Mouse (Mus musculus) heart, embryonic 11.5 days (tissue): ENCODE measurements around the gene Ccdc134. TPM values are rescaled to one million over a fixed set of nuclear protein-coding genes. Genes with fewer than 3 reads are reported as not detected.

Source experiments
- ATAC-seq: fragments of 200-750 bp; cut with Nextera tagmentation; replicated peaks from 2 replicates; pipeline ENCODE4 v1.8.0; 2017; ENCODE audit warnings: moderate library complexity; ENCODE audit not compliant: insufficient number of reproducible peaks, low FRiP score, low TSS enrichment
- H3K27ac ChIP-seq: fragments of 300-500 bp; sonication (generic); 2 replicates; pipeline ENCODE4 v1.5.1; 2014; ENCODE audit warnings: mild to moderate bottlenecking, low read depth, low read length
- H3K27me3 ChIP-seq: fragments of 300-500 bp; sonication (generic); 2 replicates; pipeline ENCODE4 v1.6.1; 2014; ENCODE audit warnings: mild to moderate bottlenecking, low read length, mixed read lengths; ENCODE audit not compliant: control insufficient read depth, insufficient read depth
- H3K36me3 ChIP-seq: fragments of 300-500 bp; sonication (generic); 2 replicates; pipeline ENCODE4 v1.6.1; 2014; ENCODE audit warnings: mild to moderate bottlenecking, low read length, moderate library complexity, mixed read lengths; ENCODE audit not compliant: control insufficient read depth, insufficient read depth
- H3K4me1 ChIP-seq: fragments of 300-500 bp; sonication (generic); 2 replicates; pipeline ENCODE4 v1.6.1; 2014; ENCODE audit warnings: low read length; ENCODE audit not compliant: control insufficient read depth, insufficient read depth
- H3K4me2 ChIP-seq: fragments of 300-500 bp; sonication (generic); 2 replicates; pipeline ENCODE4 v1.6.1; 2014; ENCODE audit warnings: mild to moderate bottlenecking, moderate library complexity
- H3K4me3 ChIP-seq: fragments of 300-500 bp; sonication (generic); 2 replicates; pipeline ENCODE4 v1.5.1; 2014; ENCODE audit warnings: low read depth, low read length
- H3K9ac ChIP-seq: fragments of 300-500 bp; sonication (generic); 2 replicates; pipeline ENCODE4 v1.6.1; 2014; ENCODE audit warnings: mild to moderate bottlenecking, low read depth, low read length, moderate library complexity
- H3K9me3 ChIP-seq: fragments of 300-500 bp; sonication (generic); replicated peaks from 2 replicates; pipeline ENCODE4 v1.6.1; 2016; ENCODE audit warnings: low read length; ENCODE audit not compliant: control insufficient read depth
- WGBS: fragments of 180-500 bp; shearing (Covaris S2); extraction: QIAGEN DNeasy Blood & Tissue Kit; methylation state at CpG from one replicate; pipeline ENCODE4 v1.1.7; 2014; ENCODE audit not compliant: insufficient replicate concordance; 5-methylcytosine and 5-hydroxymethylcytosine counted together
- polyA plus RNA-seq: library from polyadenylated mRNA; unstranded; fragments of >200 nt; fragmentation: Nextera tagmentation; extraction: Ambion mirVana; gene quantifications from 2 replicates; pipeline ENCODE4 v1.2.1, GENCODE M21; 2014

The Ccdc134 gene
- polyA plus RNA-seq, 1 experiment from 2014 or later, result 9.5 TPM

- 21% methylated on average over 2 of the region's 2 CpGs for WGBS
- Histone ChIP-seq H3K27me3 (no peaks in the 10 kb centered on the region), H3K9me3 (no peaks in the 10 kb centered on the region), H3K27ac (peak overlapping the region; percentile 91), H3K4me3 (no peak overlapping the region), H3K4me1 (peaks cover 34% of the 10 kb centered on the region), H3K36me3 (no peaks in the 10 kb centered on the region), H3K9ac (no peak overlapping the region), H3K4me2 (no peak overlapping the region)
- ATAC-seq, result no peak
Observed at GRCm38 (mm10) chr15:82145408-82145807, 17.7 kb downstream of the Ccdc134 start.

GRCm38 (mm10) chr15:82145851-82146769, 18.4 kb downstream of the Ccdc134 start:
- H3K27me3 ChIP-seq, result no peaks in the 10 kb centered on the region
- H3K4me1 ChIP-seq, result peaks cover 27% of the 10 kb centered on the region
- H3K27ac ChIP-seq, result peak overlapping the region; percentile 91
- 15% methylated on average over 11 of the region's 11 CpGs for WGBS
- H3K9me3 ChIP-seq, result no peaks in the 10 kb centered on the region
- H3K4me2 ChIP-seq, result peak overlapping the region; percentile 93
- ATAC-seq, result no peak
- no peaks in the 10 kb centered on the region for H3K36me3 ChIP-seq
- H3K4me3 ChIP-seq, result peak overlapping the region; percentile 84
- H3K9ac ChIP-seq, result peak overlapping the region; percentile 0; the same call in 1 of the 2 replicates

- ATAC-seq, result peak; percentile 96
- under 1% methylated on average over 75 of the region's 79 CpGs for WGBS
- no peaks in the 10 kb centered on the region for H3K27me3 ChIP-seq
- peak within 1 kb of the TSS; percentile 91 for H3K27ac ChIP-seq
- H3K36me3 ChIP-seq, result no peaks in the 10 kb centered on the region
- peak within 1 kb of the TSS; percentile 90 for H3K9ac ChIP-seq
- peak within 1 kb of the TSS; percentile 93 for H3K4me2 ChIP-seq
- no peaks in the 10 kb centered on the region for H3K9me3 ChIP-seq
- peaks cover 21% of the 10 kb centered on the region for H3K4me1 ChIP-seq
- peak within 1 kb of the TSS; percentile 84 for H3K4me3 ChIP-seq
Observed at GRCm38 (mm10) chr15:82146770-82147610, 19.3 kb downstream of the Ccdc134 start, which contains the start of gene Srebf2. Gene Srebf2 (plus strand): TSS chr15:82147181.

GRCm38 (mm10) chr15:82147611-82148111, 19.9 kb downstream of the Ccdc134 start:
- under 1% methylated on average over 50 of the region's 50 CpGs for WGBS
- peak; percentile 7; the same call in 1 of the 2 replicates for ATAC-seq
- Histone ChIP-seq H3K9ac (peak overlapping the region; percentile 90), H3K4me1 (peaks cover 21% of the 10 kb centered on the region), H3K4me2 (peak overlapping the region; percentile 93), H3K4me3 (peak overlapping the region; percentile 84), H3K9me3 (no peaks in the 10 kb centered on the region), H3K27me3 (no peaks in the 10 kb centered on the region), H3K27ac (peak overlapping the region; percentile 88), H3K36me3 (no peaks in the 10 kb centered on the region)

GRCm38 (mm10) chr15:82148510-82148911, 20.8 kb downstream of the Ccdc134 start:
- Histone ChIP-seq H3K27ac (no peak overlapping the region), H3K9ac (peak overlapping the region; percentile 90), H3K4me1 (peaks cover 21% of the 10 kb centered on the region), H3K9me3 (no peaks in the 10 kb centered on the region), H3K27me3 (no peaks in the 10 kb centered on the region), H3K4me2 (peak overlapping the region; percentile 93), H3K36me3 (no peaks in the 10 kb centered on the region), H3K4me3 (peak overlapping the region; percentile 84)
- ATAC-seq, result no peak
- 28% methylated on average over 9 of the region's 9 CpGs for WGBS

GRCm38 (mm10) chr15:82150042-82150441, 22.3 kb downstream of the Ccdc134 start:
- no peaks in the 10 kb centered on the region for H3K36me3 ChIP-seq
- no peaks in the 10 kb centered on the region for H3K9me3 ChIP-seq
- H3K4me1 ChIP-seq, result peaks cover 23% of the 10 kb centered on the region
- ATAC-seq, result no peak
- no peak overlapping the region for H3K4me3 ChIP-seq
- H3K4me2 ChIP-seq, result no peak overlapping the region
- no peak overlapping the region for H3K9ac ChIP-seq
- H3K27me3 ChIP-seq, result no peaks in the 10 kb centered on the region
- no peak overlapping the region for H3K27ac ChIP-seq

- WGBS, result 92% methylated on average over 4 of the region's 4 CpGs
- H3K27ac ChIP-seq, result no peak overlapping the region
- H3K9ac ChIP-seq, result no peak overlapping the region
- ATAC-seq, result no peak
- H3K36me3 ChIP-seq, result no peaks in the 10 kb centered on the region
- H3K4me1 ChIP-seq, result peaks cover 14% of the 10 kb centered on the region
- no peaks in the 10 kb centered on the region for H3K27me3 ChIP-seq
- no peaks in the 10 kb centered on the region for H3K9me3 ChIP-seq
- no peak overlapping the region for H3K4me2 ChIP-seq
- no peak overlapping the region for H3K4me3 ChIP-seq
Observed at GRCm38 (mm10) chr15:82151176-82151575, 23.5 kb downstream of the Ccdc134 start.

GRCm38 (mm10) chr15:82152022-82152421, 24.3 kb downstream of the Ccdc134 start:
- no peaks in the 10 kb centered on the region for H3K9me3 ChIP-seq
- no peak for ATAC-seq
- H3K9ac ChIP-seq, result no peak overlapping the region
- no peaks in the 10 kb centered on the region for H3K27me3 ChIP-seq
- no peaks in the 10 kb centered on the region for H3K36me3 ChIP-seq
- no peak overlapping the region for H3K4me2 ChIP-seq
- H3K27ac ChIP-seq, result no peak overlapping the region
- H3K4me1 ChIP-seq, result peaks cover 13% of the 10 kb centered on the region
- 87% methylated on average over 12 of the region's 12 CpGs for WGBS
- H3K4me3 ChIP-seq, result no peak overlapping the region
